Mouse (Mus musculus): Measurements from ENCODE around the gene Trak1. TPM values are rescaled to one million over a fixed set of nuclear protein-coding genes. Genes with fewer than 3 reads are reported as not detected.
A peak's percentile ranks its signal among the peaks of the same experiment; 100 is the strongest.

Trak1 gene
- polyA plus RNA-seq, 1 experiment, result 44.1 TPM

GRCm38 (mm10) chr9:121391898-121392297 lies 94.6 kb downstream of the Trak1 start:
- no peaks in the 10 kb centered on the region for H3K9me3 ChIP-seq (replicated peaks; ENCODE audit: control insufficient read depth, insufficient read depth, low read length, poor library complexity, severe bottlenecking)
- H3K27me3 ChIP-seq (ENCODE audit: control insufficient read depth, insufficient read depth, low read length, poor library complexity, severe bottlenecking), result no peaks in the 10 kb centered on the region
- no peak for TF ChIP-seq EP300 (IDR thresholded peaks at IDR 0.05; ENCODE audit: insufficient read depth, low read depth, low read length)
- TF ChIP-seq CTCF (IDR thresholded peaks at IDR 0.05; ENCODE audit: low read depth, low read length), result peak; percentile 46
- H3K27ac ChIP-seq (ENCODE audit: insufficient read depth, low read length), result no peak overlapping the region
- H3K4me3 ChIP-seq (ENCODE audit: low read depth, low read length), result no peak overlapping the region
- no peaks in the 10 kb centered on the region for H3K4me1 ChIP-seq (ENCODE audit: control insufficient read depth, insufficient read depth, low read length)
- no peaks in the 10 kb centered on the region for H3K36me3 ChIP-seq (ENCODE audit: control insufficient read depth, insufficient read depth, low read length, poor library complexity, severe bottlenecking)
- no peak overlapping the region for H3K9ac ChIP-seq (ENCODE audit: low read depth, poor library complexity, severe bottlenecking)

GRCm38 (mm10) chr9:121392427-121392826 lies 95.1 kb downstream of the Trak1 start:
- H3K4me3 ChIP-seq (ENCODE audit: low read depth, low read length), result no peak overlapping the region
- no peaks in the 10 kb centered on the region for H3K9me3 ChIP-seq (replicated peaks; ENCODE audit: control insufficient read depth, insufficient read depth, low read length, poor library complexity, severe bottlenecking)
- no peak overlapping the region for H3K27ac ChIP-seq (ENCODE audit: insufficient read depth, low read length)
- no peak overlapping the region for H3K9ac ChIP-seq (ENCODE audit: low read depth, poor library complexity, severe bottlenecking)
- H3K4me1 ChIP-seq (ENCODE audit: control insufficient read depth, insufficient read depth, low read length), result no peaks in the 10 kb centered on the region
- TF ChIP-seq CTCF (IDR thresholded peaks at IDR 0.05; ENCODE audit: low read depth, low read length) (peak; percentile 80), POLR2A (IDR thresholded peaks at IDR 0.05; ENCODE audit: insufficient read depth, low read length) (no peak)
- no peaks in the 10 kb centered on the region for H3K36me3 ChIP-seq (ENCODE audit: control insufficient read depth, insufficient read depth, low read length, poor library complexity, severe bottlenecking)
- H3K27me3 ChIP-seq (ENCODE audit: control insufficient read depth, insufficient read depth, low read length, poor library complexity, severe bottlenecking), result no peaks in the 10 kb centered on the region

GRCm38 (mm10) chr9:121393104-121393503 lies 95.8 kb downstream of the Trak1 start:
- Histone ChIP-seq H3K4me3 (ENCODE audit: low read depth, low read length) (no peak overlapping the region), H3K9ac (ENCODE audit: low read depth, poor library complexity, severe bottlenecking) (no peak overlapping the region), H3K27ac (ENCODE audit: insufficient read depth, low read length) (no peak overlapping the region), H3K27me3 (ENCODE audit: control insufficient read depth, insufficient read depth, low read length, poor library complexity, severe bottlenecking) (no peaks in the 10 kb centered on the region), H3K9me3 (replicated peaks; ENCODE audit: control insufficient read depth, insufficient read depth, low read length, poor library complexity, severe bottlenecking) (no peaks in the 10 kb centered on the region), H3K4me1 (ENCODE audit: control insufficient read depth, insufficient read depth, low read length) (no peaks in the 10 kb centered on the region), H3K36me3 (ENCODE audit: control insufficient read depth, insufficient read depth, low read length, poor library complexity, severe bottlenecking) (no peaks in the 10 kb centered on the region)
- TF ChIP-seq EP300 (IDR thresholded peaks at IDR 0.05; ENCODE audit: insufficient read depth, low read depth, low read length) (no peak), POLR2A (IDR thresholded peaks at IDR 0.05; ENCODE audit: insufficient read depth, low read length) (no peak), CTCF (IDR thresholded peaks at IDR 0.05; ENCODE audit: low read depth, low read length) (peak; percentile 57)

- Histone ChIP-seq H3K4me1 (ENCODE audit: control insufficient read depth, insufficient read depth, low read length) (no peaks in the 10 kb centered on the region), H3K27ac (ENCODE audit: insufficient read depth, low read length) (no peak overlapping the region), H3K4me3 (ENCODE audit: low read depth, low read length) (no peak overlapping the region), H3K36me3 (ENCODE audit: control insufficient read depth, insufficient read depth, low read length, poor library complexity, severe bottlenecking) (no peaks in the 10 kb centered on the region), H3K9ac (ENCODE audit: low read depth, poor library complexity, severe bottlenecking) (no peak overlapping the region), H3K9me3 (replicated peaks; ENCODE audit: control insufficient read depth, insufficient read depth, low read length, poor library complexity, severe bottlenecking) (no peaks in the 10 kb centered on the region), H3K27me3 (ENCODE audit: control insufficient read depth, insufficient read depth, low read length, poor library complexity, severe bottlenecking) (no peaks in the 10 kb centered on the region)
- TF ChIP-seq EP300 (IDR thresholded peaks at IDR 0.05; ENCODE audit: insufficient read depth, low read depth, low read length) (no peak), POLR2A (IDR thresholded peaks at IDR 0.05; ENCODE audit: insufficient read depth, low read length) (no peak), CTCF (IDR thresholded peaks at IDR 0.05; ENCODE audit: low read depth, low read length) (no peak)
Observed at GRCm38 (mm10) chr9:121394882-121395281, 97.6 kb downstream of the Trak1 start.

DNA sequence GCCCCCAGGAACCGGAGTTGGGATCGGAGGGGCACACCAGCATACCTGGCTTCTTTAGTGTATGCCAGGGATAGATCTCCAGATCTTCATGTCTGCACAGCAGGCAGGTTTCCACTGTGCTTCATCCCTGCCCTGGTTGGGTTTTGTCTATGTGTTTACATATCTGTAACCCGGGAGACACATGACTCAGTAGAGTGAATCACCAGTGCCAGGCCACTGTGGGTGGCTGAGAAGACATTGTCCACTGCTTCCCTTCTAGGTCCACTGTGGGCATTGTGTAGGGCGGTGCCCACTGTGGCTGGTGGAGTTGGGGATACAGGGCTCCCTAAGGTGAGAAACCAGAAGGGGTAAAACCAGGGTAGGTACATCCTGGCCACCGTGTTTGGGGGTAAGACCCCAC lies 98.5 kb downstream of the Trak1 start:
- H3K9ac ChIP-seq (ENCODE audit: low read depth, poor library complexity, severe bottlenecking), result no peak overlapping the region
- H3K27ac ChIP-seq (ENCODE audit: insufficient read depth, low read length), result no peak overlapping the region
- no peaks in the 10 kb centered on the region for H3K36me3 ChIP-seq (ENCODE audit: control insufficient read depth, insufficient read depth, low read length, poor library complexity, severe bottlenecking)
- H3K4me1 ChIP-seq (ENCODE audit: control insufficient read depth, insufficient read depth, low read length), result no peaks in the 10 kb centered on the region
- H3K9me3 ChIP-seq (replicated peaks; ENCODE audit: control insufficient read depth, insufficient read depth, low read length, poor library complexity, severe bottlenecking), result no peaks in the 10 kb centered on the region
- H3K4me3 ChIP-seq (ENCODE audit: low read depth, low read length), result no peak overlapping the region
- TF ChIP-seq CTCF (IDR thresholded peaks at IDR 0.05; ENCODE audit: low read depth, low read length), result no peak
- no peak for TF ChIP-seq POLR2A (IDR thresholded peaks at IDR 0.05; ENCODE audit: insufficient read depth, low read length)
- TF ChIP-seq EP300 (IDR thresholded peaks at IDR 0.05; ENCODE audit: insufficient read depth, low read depth, low read length), result no peak
- H3K27me3 ChIP-seq (ENCODE audit: control insufficient read depth, insufficient read depth, low read length, poor library complexity, severe bottlenecking), result no peaks in the 10 kb centered on the region

DNA sequence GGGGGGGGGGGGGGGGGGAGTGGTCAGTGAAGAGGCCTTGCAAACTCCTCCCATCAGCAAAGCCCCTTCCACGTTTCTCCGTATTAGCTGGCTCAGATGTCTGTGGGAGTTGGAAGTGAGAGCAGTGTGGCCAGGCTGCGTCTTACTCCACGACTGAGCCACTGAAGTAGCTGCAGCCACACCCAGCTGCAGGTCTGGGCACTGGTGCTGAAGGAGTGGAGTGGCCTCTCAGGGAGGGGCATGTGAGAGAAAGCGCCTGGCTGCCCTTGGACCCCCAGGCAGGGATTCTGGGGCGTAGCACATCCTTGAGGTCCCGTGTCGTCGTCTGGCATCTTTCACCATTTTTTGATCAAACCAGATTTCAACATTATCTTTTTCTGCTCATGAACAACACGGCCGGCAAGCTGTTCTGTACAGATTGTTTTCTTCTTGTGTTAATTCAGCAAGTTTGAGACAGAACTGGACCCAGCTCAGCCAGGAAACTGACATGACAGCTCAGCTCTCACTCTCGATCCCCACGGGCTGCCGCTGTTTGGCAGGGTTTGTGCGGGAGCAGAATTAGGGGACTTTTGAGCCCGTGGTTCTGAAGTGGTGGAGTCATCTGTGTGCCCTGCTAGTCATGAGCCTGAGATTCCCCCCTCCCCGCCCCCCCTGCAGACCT lies 100.9 kb downstream of the Trak1 start:
- Histone ChIP-seq H3K27me3 (ENCODE audit: control insufficient read depth, insufficient read depth, low read length, poor library complexity, severe bottlenecking) (no peaks in the 10 kb centered on the region), H3K27ac (ENCODE audit: insufficient read depth, low read length) (no peak overlapping the region), H3K9ac (ENCODE audit: low read depth, poor library complexity, severe bottlenecking) (no peak overlapping the region), H3K4me1 (ENCODE audit: control insufficient read depth, insufficient read depth, low read length) (no peaks in the 10 kb centered on the region), H3K9me3 (replicated peaks; ENCODE audit: control insufficient read depth, insufficient read depth, low read length, poor library complexity, severe bottlenecking) (no peaks in the 10 kb centered on the region), H3K36me3 (ENCODE audit: control insufficient read depth, insufficient read depth, low read length, poor library complexity, severe bottlenecking) (no peaks in the 10 kb centered on the region), H3K4me3 (ENCODE audit: low read depth, low read length) (no peak overlapping the region)
- TF ChIP-seq CTCF (IDR thresholded peaks at IDR 0.05; ENCODE audit: low read depth, low read length) (no peak), POLR2A (IDR thresholded peaks at IDR 0.05; ENCODE audit: insufficient read depth, low read length) (no peak), EP300 (IDR thresholded peaks at IDR 0.05; ENCODE audit: insufficient read depth, low read depth, low read length) (no peak)

All from ES-Bruce4 (cell line).